In genomic region chr7:68455451-68455850, GRCm38 (mm10) we compare ENCODE assay signal across 23 mouse cellular contexts.
"Had no signal": no experiment of that assay in that cellular context is flagged by ENCODE, and none has a peak within 500 bp of the region (broad histone marks: within the 10 kb centered on the region; RNA-seq: fewer than 3 reads in every experiment).

No protein-coding gene starts in this region.

- H3K4me3 ChIP-seq: heart, embryonic 10.5 days; heart, embryonic 12.5 days; hindbrain, embryonic 13.5 days; hindbrain, embryonic 15.5 days; kidney, embryonic 15.5 days; limb, embryonic 13.5 days; limb, embryonic 15.5 days; liver, embryonic 12.5 days had no signal

- H3K27ac ChIP-seq: heart, embryonic 10.5 days; hindbrain, embryonic 13.5 days; hindbrain, embryonic 15.5 days; hindbrain, postnatal 0 days; kidney, embryonic 15.5 days; kidney, postnatal 0 days; limb, embryonic 13.5 days; limb, embryonic 15.5 days; liver, embryonic 12.5 days; liver, embryonic 14.5 days had no signal

- H3K4me1 ChIP-seq: heart, embryonic 12.5 days; hindbrain, embryonic 13.5 days; hindbrain, embryonic 15.5 days; kidney, embryonic 15.5 days; liver, embryonic 12.5 days had no signal

- H3K36me3 ChIP-seq: heart, embryonic 10.5 days; heart, embryonic 12.5 days; hindbrain, embryonic 13.5 days; hindbrain, embryonic 15.5 days; kidney, embryonic 15.5 days; limb, embryonic 13.5 days; limb, embryonic 15.5 days; liver, embryonic 12.5 days had no signal

- H3K9me3 ChIP-seq: heart, embryonic 10.5 days; heart, embryonic 12.5 days; hindbrain, embryonic 13.5 days; hindbrain, embryonic 15.5 days; kidney, embryonic 15.5 days; limb, embryonic 13.5 days; limb, embryonic 15.5 days; liver, embryonic 12.5 days had no signal

- DNase-seq: gastrocnemius, postnatal 14 days; gastrocnemius, postnatal 36 days; heart, adult 18-20 months; heart, postnatal 10 days; kidney, adult 11 months; kidney, adult 2 months; kidney, adult 9 months; kidney, postnatal 14 days; kidney, postnatal 36 days; layer of hippocampus, adult 9-11 months; layer of hippocampus, postnatal 36 days; left cerebral cortex, postnatal 4 days had no signal

- H3K27me3 ChIP-seq: heart, embryonic 12.5 days; hindbrain, embryonic 13.5 days; hindbrain, embryonic 15.5 days; kidney, embryonic 15.5 days; limb, embryonic 15.5 days; liver, embryonic 12.5 days had no signal
